Mouse (Mus musculus) cerebellum, postnatal 4 days (tissue): Measurements from ENCODE around the gene Olfr1085.
"Not testable (repeated sequence)": the region's sequence is repeated elsewhere in the genome, so short reads cannot be mapped to it uniquely, and the experiment has no call there.

ENCODE experiments used
- DNase-seq, 2 experiments: peaks; one replicate each; pipeline ENCODE4 v3.0.0; 2022; ENCODE audit warnings: low spot score in 2 of 2, mixed read lengths in 1 of 2

Olfr1085 gene

GRCm38 (mm10) chr2:86661919-86662318, at the start of gene Olfr1085:
Gene Olfr1085 (minus strand): TSS chr2:86662019.
- DNase-seq, result no peak

GRCm38 (mm10) chr2:86698295-86698694, 36.5 kb upstream of the Olfr1085 start, which contains the start of gene Olfr1087:
Gene Olfr1087 (minus strand): TSS chr2:86698395.
- DNase-seq, result no peak

GRCm38 (mm10) chr2:86679992-86680391, 18.2 kb upstream of the Olfr1085 start, which contains the start of gene Olfr1086:
Gene Olfr1086 (minus strand): TSS chr2:86680092.
- DNase-seq, result no peak

- not testable (repeated sequence) for DNase-seq
These were observed 22.2 kb downstream of the Olfr1085 start, which contains the start of gene Olfr1084 for GRCm38 (mm10) chr2:86639625-86640024. Gene Olfr1084 (minus strand): TSS chr2:86639725.
